Mouse (Mus musculus): ENCODE measurements at regions not wholly inside any gene's neighbourhood (a gene's known extent, or its start where the extent isn't known, plus 50 kb on each side); places are given as distances from the start of the nearest gene placed in this dataset.

DNA sequence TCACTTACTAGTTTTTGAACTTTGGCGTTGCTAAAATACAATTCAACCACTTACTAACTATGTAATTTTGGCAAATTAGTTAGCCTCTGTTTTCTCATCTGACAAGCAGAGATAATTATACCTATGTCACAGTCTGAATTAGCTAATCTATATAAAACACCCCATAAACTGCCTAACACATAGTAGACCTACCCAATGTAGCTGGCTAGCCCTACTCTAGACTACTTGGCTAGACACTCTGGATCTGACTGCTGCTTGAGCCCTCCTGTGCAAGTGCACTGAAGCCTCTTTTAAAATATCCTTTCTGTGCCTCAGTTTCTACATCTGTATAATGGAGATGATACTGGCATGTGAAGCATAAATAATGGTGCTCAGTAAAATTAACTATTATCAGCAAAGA lies 227.6 kb upstream of the Meox2 start:
- Histone ChIP-seq H3K79me2 (replicated peaks; ENCODE audit: control insufficient read depth, extremely low read depth, insufficient read depth, poor library complexity, severe bottlenecking) (no peaks in the 10 kb centered on the region), H3K36me3 (replicated peaks in 1 of 2; ENCODE audit: control insufficient read depth in 1 of 2, insufficient read depth in 1 of 2, low read length in 1 of 2) (no peaks in the 10 kb centered on the region), H3K4me3 (replicated peaks in 1 of 3; ENCODE audit: low read depth in 2 of 3, low read length in 2 of 3, poor library complexity in 1 of 3) (no peak overlapping the region), H3K9me3 (replicated peaks; ENCODE audit: low read length) (no peaks in the 10 kb centered on the region), H3K27me3 (replicated peaks) (no peaks in the 10 kb centered on the region), H3K4me1 (ENCODE audit: control insufficient read depth in 1 of 2, insufficient read depth in 2 of 2) (no peaks in the 10 kb centered on the region), H3K27ac (ENCODE audit: insufficient read depth, low read depth) (no peak overlapping the region), H3K4me2 (ENCODE audit: insufficient read depth, low read depth, poor library complexity, severe bottlenecking) (no peak overlapping the region), H3K9ac (ENCODE audit: insufficient read depth, low read depth) (no peak overlapping the region)
- no peak for DNase-seq (ENCODE audit: extremely low read depth)
- in situ Hi-C loops (cut with MboI; ENCODE audit: low pct_ligation_motif_present, low pct_unique_long_range_greater_than_20kb, low sequenced_read_pairs): no loop called here
- dilution Hi-C loops (cut with MboI; ENCODE audit: extremely low pct_ligation_motif_present, extremely low pct_unique_long_range_greater_than_20kb, low sequenced_read_pairs): no loop called here
- TF ChIP-seq CTCF (conservative IDR thresholded peaks at IDR 0.05 in 1 of 2, IDR thresholded peaks at IDR 0.05 in 1 of 2; ENCODE audit: low read depth in 2 of 2, low read length in 2 of 2) (no peak), SIN3A (IDR thresholded peaks at IDR 0.05; ENCODE audit: low read length) (no peak), POLR2A (IDR thresholded peaks at IDR 0.05; ENCODE audit: low read depth, low read length) (no peak), USF2 (conservative IDR thresholded peaks at IDR 0.05; ENCODE audit: low read depth, low read length) (no peak), CHD2 (IDR thresholded peaks at IDR 0.05; ENCODE audit: low read length) (no peak), RCOR1 (conservative IDR thresholded peaks at IDR 0.05; ENCODE audit: low read depth, low read length) (no peak), MAX (IDR thresholded peaks at IDR 0.05; ENCODE audit: low read length) (no peak), TCF12 (IDR thresholded peaks at IDR 0.05; ENCODE audit: low read depth, low read length) (no peak), MEF2A (IDR thresholded peaks at IDR 0.05; ENCODE audit: borderline replicate concordance, low read depth, low read length) (no peak), ETS1 (conservative IDR thresholded peaks at IDR 0.05; ENCODE audit: low read depth, low read length) (no peak), MYC (IDR thresholded peaks at IDR 0.05; ENCODE audit: low read depth, low read length) (no peak), UBTF (IDR thresholded peaks at IDR 0.05; ENCODE audit: low read depth, low read length) (no peak)

- H3K9ac ChIP-seq (ENCODE audit: insufficient read depth, low read depth): no peak overlapping the region
- TF ChIP-seq EP300 (IDR thresholded peaks at IDR 0.05; ENCODE audit: low read length): no peak
- no peak for TF ChIP-seq TCF12 (IDR thresholded peaks at IDR 0.05; ENCODE audit: low read depth, low read length)
- TF ChIP-seq POLR2AphosphoS2 (IDR thresholded peaks at IDR 0.05; ENCODE audit: low read depth, low read length): no peak
- no peak for TF ChIP-seq JUN (IDR thresholded peaks at IDR 0.05; ENCODE audit: insufficient read depth, low read depth, low read length)
- no peak for TF ChIP-seq USF2 (conservative IDR thresholded peaks at IDR 0.05; ENCODE audit: low read depth, low read length)
- TF ChIP-seq TBP (conservative IDR thresholded peaks at IDR 0.05; ENCODE audit: low read depth, low read length): no peak
- TF ChIP-seq MYC (IDR thresholded peaks at IDR 0.05; ENCODE audit: low read depth, low read length): no peak
- no peak for TF ChIP-seq ZNF384 (IDR thresholded peaks at IDR 0.05; ENCODE audit: low read depth, low read length)
- DNase-seq (ENCODE audit: extremely low read depth): no peak
- H3K9me3 ChIP-seq (replicated peaks; ENCODE audit: low read length): no peaks in the 10 kb centered on the region
- no peak overlapping the region for H3K27ac ChIP-seq (ENCODE audit: insufficient read depth, low read depth)
- H3K36me3 ChIP-seq (replicated peaks in 1 of 2; ENCODE audit: control insufficient read depth in 1 of 2, insufficient read depth in 1 of 2, low read length in 1 of 2): no peaks in the 10 kb centered on the region
- H3K79me2 ChIP-seq (replicated peaks; ENCODE audit: control insufficient read depth, extremely low read depth, insufficient read depth, poor library complexity, severe bottlenecking): no peaks in the 10 kb centered on the region
- no peak overlapping the region for H3K4me2 ChIP-seq (ENCODE audit: insufficient read depth, low read depth, poor library complexity, severe bottlenecking)
- H3K4me1 ChIP-seq (ENCODE audit: control insufficient read depth in 1 of 2, insufficient read depth in 2 of 2): no peaks in the 10 kb centered on the region
- in situ Hi-C loops (cut with MboI; ENCODE audit: low pct_ligation_motif_present, low pct_unique_long_range_greater_than_20kb, low sequenced_read_pairs) (no loop called here), dilution Hi-C loops (cut with MboI; ENCODE audit: extremely low pct_ligation_motif_present, extremely low pct_unique_long_range_greater_than_20kb, low sequenced_read_pairs) (no loop called here)
- H3K4me3 ChIP-seq (replicated peaks in 1 of 3; ENCODE audit: low read depth in 2 of 3, low read length in 2 of 3, poor library complexity in 1 of 3): no peak overlapping the region
- no peaks in the 10 kb centered on the region for H3K27me3 ChIP-seq (replicated peaks)
Observed at GRCm38 (mm10) chr12:36913364-36913763, 195.0 kb upstream of the Meox2 start.
